11 mouse cellular contexts compared by ENCODE assay signal in genomic region chr6:55272952-55273351, GRCm38 (mm10).
DNase-seq lines count a peak whose midpoint lies in the region; ATAC-seq and TF ChIP-seq lines count a peak whose summit lies in the region.
"Had no signal": no experiment of that assay in that cellular context is flagged by ENCODE, and none has a peak within 500 bp of the region (broad histone marks: within the 10 kb centered on the region; RNA-seq: fewer than 3 reads in every experiment).

No protein-coding gene starts in this region.

- peak; percentile 69 for ATAC-seq in forebrain, embryonic 14.5 days
- no peak for ATAC-seq in forebrain, embryonic 11.5 days (replicated peaks; ENCODE audit: low FRiP score)
- peak; percentile 31; the same call in 1 of the 2 replicates for ATAC-seq in lung, embryonic 14.5 days (ENCODE audit: insufficient read depth)
- ATAC-seq in midbrain, embryonic 14.5 days (ENCODE audit: low FRiP score, low TSS enrichment) = 0 out of 2 replicates have a peak, but pooled peaks have one; percentile 31

- 37% methylated on average over 7 of the region's 7 CpGs for WGBS in forebrain, embryonic 14.5 days
- 88% methylated on average over 7 of the region's 7 CpGs for WGBS in forebrain, embryonic 11.5 days
- 78% methylated on average over 7 of the region's 7 CpGs for WGBS in lung, embryonic 14.5 days
- WGBS in midbrain, embryonic 14.5 days = 55% methylated on average over 7 of the region's 7 CpGs

- no peak overlapping the region for H3K9ac ChIP-seq in forebrain, embryonic 14.5 days (ENCODE audit: low read length)
- no peak overlapping the region for H3K9ac ChIP-seq in forebrain, embryonic 11.5 days (ENCODE audit: low read length)
- no peak overlapping the region for H3K9ac ChIP-seq in lung, embryonic 14.5 days
- no peak overlapping the region for H3K9ac ChIP-seq in midbrain, embryonic 14.5 days (replicated peaks; ENCODE audit: low read length)

- no peak for TF ChIP-seq CTCF in lung, embryonic 14.5 days (IDR thresholded peaks at IDR 0.05; ENCODE audit: low read depth)

- no peaks in the 10 kb centered on the region for H3K9me3 ChIP-seq in forebrain, embryonic 14.5 days (replicated peaks; ENCODE audit: control insufficient read depth, low read length)
- H3K9me3 ChIP-seq in forebrain, embryonic 11.5 days (ENCODE audit: control insufficient read depth, low read length) = no peaks in the 10 kb centered on the region
- H3K9me3 ChIP-seq in lung, embryonic 14.5 days (ENCODE audit: low read depth, low read length) = no peaks in the 10 kb centered on the region
- no peaks in the 10 kb centered on the region for H3K9me3 ChIP-seq in midbrain, embryonic 14.5 days (ENCODE audit: control insufficient read depth, low read length)

- H3K36me3 ChIP-seq in forebrain, embryonic 14.5 days (ENCODE audit: control insufficient read depth, insufficient read depth, low read length) = no peaks in the 10 kb centered on the region
- H3K36me3 ChIP-seq in forebrain, embryonic 11.5 days (ENCODE audit: control insufficient read depth, insufficient read depth, low read length) = no peaks in the 10 kb centered on the region
- H3K36me3 ChIP-seq in lung, embryonic 14.5 days (ENCODE audit: insufficient read depth) = no peaks in the 10 kb centered on the region
- H3K36me3 ChIP-seq in midbrain, embryonic 14.5 days (ENCODE audit: control insufficient read depth, insufficient read depth, low read length) = no peaks in the 10 kb centered on the region

- H3K4me3 ChIP-seq in forebrain, embryonic 14.5 days (ENCODE audit: low read depth, low read length) = no peak overlapping the region
- H3K4me3 ChIP-seq in forebrain, embryonic 11.5 days (ENCODE audit: low read depth, low read length) = no peak overlapping the region
- no peak overlapping the region for H3K4me3 ChIP-seq in lung, embryonic 14.5 days (ENCODE audit: low read depth, low read length)
- no peak overlapping the region for H3K4me3 ChIP-seq in midbrain, embryonic 14.5 days (replicated peaks; ENCODE audit: low read depth, low read length)

- peak; percentile 73 for DNase-seq in forebrain, embryonic 14.5 days (ENCODE audit: low spot score)
- DNase-seq in forebrain, embryonic 11.5 days (ENCODE audit: low spot score) = no peak
- DNase-seq in lung, embryonic 14.5 days = no peak
- no peak for DNase-seq in lung, adult 18-20 months
- peak; percentile 79 for DNase-seq in cerebellum, adult 8-10 months
- DNase-seq in midbrain, embryonic 14.5 days = peak; percentile 50
- DNase-seq in spleen, postnatal 4 days (ENCODE audit: low spot score in 2 of 2) = no peak
- no peak for DNase-seq in thymus, postnatal 0 days (ENCODE audit: low spot score)
- DNase-seq: B cell, adult 2 months; kidney, adult 18-20 months; thymus, adult 18-20 months had no signal

- no peaks in the 10 kb centered on the region for H3K27me3 ChIP-seq in forebrain, embryonic 14.5 days (replicated peaks; ENCODE audit: control insufficient read depth, insufficient read depth, low read length)
- no peaks in the 10 kb centered on the region for H3K27me3 ChIP-seq in forebrain, embryonic 11.5 days (ENCODE audit: control insufficient read depth, insufficient read depth, low read length)
- H3K27me3 ChIP-seq in lung, embryonic 14.5 days (ENCODE audit: insufficient read depth, low read length) = no peaks in the 10 kb centered on the region
- no peaks in the 10 kb centered on the region for H3K27me3 ChIP-seq in midbrain, embryonic 14.5 days (ENCODE audit: control insufficient read depth, insufficient read depth, low read length)

- no peaks in the 10 kb centered on the region for H3K4me1 ChIP-seq in forebrain, embryonic 14.5 days (ENCODE audit: control insufficient read depth, insufficient read depth, low read length)
- H3K4me1 ChIP-seq in forebrain, embryonic 11.5 days (replicated peaks; ENCODE audit: control insufficient read depth, insufficient read depth, low read length) = no peaks in the 10 kb centered on the region
- H3K4me1 ChIP-seq in lung, embryonic 14.5 days (ENCODE audit: insufficient read depth) = no peaks in the 10 kb centered on the region
- no peaks in the 10 kb centered on the region for H3K4me1 ChIP-seq in midbrain, embryonic 14.5 days (ENCODE audit: control insufficient read depth, insufficient read depth, low read length)

- H3K27ac ChIP-seq in forebrain, embryonic 14.5 days (ENCODE audit: low read depth, low read length) = no peak overlapping the region
- H3K27ac ChIP-seq in forebrain, embryonic 11.5 days (ENCODE audit: low read depth, low read length) = no peak overlapping the region
- H3K27ac ChIP-seq in lung, embryonic 14.5 days (ENCODE audit: low read depth) = no peak overlapping the region
- H3K27ac ChIP-seq in midbrain, embryonic 14.5 days (replicated peaks; ENCODE audit: low read depth, low read length) = no peak overlapping the region

- H3K4me2 ChIP-seq in forebrain, embryonic 14.5 days (ENCODE audit: low read length) = no peak overlapping the region
- H3K4me2 ChIP-seq in forebrain, embryonic 11.5 days (ENCODE audit: low read depth, low read length, severe bottlenecking) = no peak overlapping the region
- H3K4me2 ChIP-seq in lung, embryonic 14.5 days = no peak overlapping the region
- no peak overlapping the region for H3K4me2 ChIP-seq in midbrain, embryonic 14.5 days (ENCODE audit: low read length)

Comparison
In these comparisons a context has a peak if more than half of its experiments do, and no peak if none do; other contexts are left out.
1. DNase-seq: peak in forebrain, embryonic 14.5 days (single experiment), cerebellum, adult 8-10 months (single experiment) and midbrain, embryonic 14.5 days (single experiment); none in forebrain, embryonic 11.5 days (single experiment), lung, embryonic 14.5 days (single experiment), lung, adult 18-20 months (0 of 2), spleen, postnatal 4 days (0 of 2) and thymus, postnatal 0 days (single experiment).